Mouse (Mus musculus) gastrocnemius, postnatal 10 days (tissue): ENCODE measurements around the gene Tbc1d16. TPM values are rescaled to one million over a fixed set of nuclear protein-coding genes. Genes with fewer than 3 reads are reported as not detected.

ENCODE experiments used
- DNase-seq: peaks from one replicate; pipeline ENCODE4 v3.0.0; 2021; ENCODE audit warnings: mixed read lengths
- total RNA-seq, 2 experiments: library from RNA; stranded (reverse); gene quantifications; 2 replicates each; pipeline ENCODE4 v1.2.3; 2021

Tbc1d16 gene
- total RNA-seq, 2 experiments from 2014 or later, result 17.0 to 17.8 TPM

- no peak for DNase-seq
Measured at GRCm38 (mm10) chr11:119143376-119144002, 84.8 kb downstream of the Tbc1d16 start.

GRCm38 (mm10) chr11:119142615-119143014 lies 85.7 kb downstream of the Tbc1d16 start:
- no peak for DNase-seq

GRCm38 (mm10) chr11:119139026-119139425 lies 89.3 kb downstream of the Tbc1d16 start:
- DNase-seq, result no peak

- DNase-seq, result no peak
Measured at GRCm38 (mm10) chr11:119138205-119138604, 90.1 kb downstream of the Tbc1d16 start.

- no peak for DNase-seq
Measured at GRCm38 (mm10) chr11:119134586-119134985, 93.7 kb downstream of the Tbc1d16 start.

GRCm38 (mm10) chr11:119133437-119134221 lies 94.7 kb downstream of the Tbc1d16 start:
- peak; percentile 63 for DNase-seq

- no peak for DNase-seq
Measured at GRCm38 (mm10) chr11:119132198-119133035, 95.9 kb downstream of the Tbc1d16 start.

GRCm38 (mm10) chr11:119130081-119130765 lies 98.1 kb downstream of the Tbc1d16 start:
- no peak for DNase-seq

GRCm38 (mm10) chr11:119129281-119130058 lies 98.8 kb downstream of the Tbc1d16 start:
- DNase-seq, result no peak

- no peak for DNase-seq
Measured at GRCm38 (mm10) chr11:119128668-119129280, 99.5 kb downstream of the Tbc1d16 start.

- peak; percentile 64 for DNase-seq
Measured at GRCm38 (mm10) chr11:119127686-119128473, 100.4 kb downstream of the Tbc1d16 start.

GRCm38 (mm10) chr11:119127147-119127546 lies 101.2 kb downstream of the Tbc1d16 start:
- DNase-seq, result peak; percentile 26

GRCm38 (mm10) chr11:119125929-119126861 lies 102.1 kb downstream of the Tbc1d16 start:
- DNase-seq, result peak; percentile 75

GRCm38 (mm10) chr11:119124536-119124935 lies 103.8 kb downstream of the Tbc1d16 start:
- peak; percentile 47 for DNase-seq

- DNase-seq, result no peak
Measured at GRCm38 (mm10) chr11:119123522-119124319, 104.6 kb downstream of the Tbc1d16 start.

GRCm38 (mm10) chr11:119122396-119122795 lies 105.9 kb downstream of the Tbc1d16 start:
- DNase-seq, result no peak

- DNase-seq, result no peak
Measured at GRCm38 (mm10) chr11:119118905-119119304, 109.4 kb downstream of the Tbc1d16 start.

GRCm38 (mm10) chr11:119117945-119118344 lies 110.4 kb downstream of the Tbc1d16 start:
- DNase-seq, result no peak
